Mouse (Mus musculus) G1E (cell line): ENCODE measurements around the gene Trak1. TPM values are rescaled to one million over a fixed set of nuclear protein-coding genes. Genes with fewer than 3 reads are reported as not detected.

ENCODE experiments used
- ATAC-seq: 2 replicates; pipeline ENCODE4 v1.8.0; 2016; ENCODE audit warnings: mild to moderate bottlenecking; ENCODE audit not compliant: insufficient number of reproducible peaks, poor library complexity, low FRiP score, severe bottlenecking; ENCODE audit errors: extremely low read depth
- DNase-seq: peaks from one replicate; pipeline ENCODE4 v3.0.0; 2012; ENCODE audit warnings: low spot score
- H3K27me3 ChIP-seq: 2 replicates; pipeline ENCODE4 v1.6.1; 2012; ENCODE audit warnings: mild to moderate bottlenecking, low read length, inconsistent platforms; ENCODE audit not compliant: insufficient read depth
- H3K36me3 ChIP-seq: replicated peaks from 2 replicates; pipeline ENCODE3; 2012; ENCODE audit warnings: mild to moderate bottlenecking, inconsistent platforms
- H3K4me1 ChIP-seq: 2 replicates; pipeline ENCODE4 v1.6.1; 2012; ENCODE audit warnings: low read depth, low read length, inconsistent platforms, mixed read lengths; ENCODE audit not compliant: insufficient read depth
- H3K4me3 ChIP-seq: 2 replicates; pipeline ENCODE4 v1.5.1; 2012; ENCODE audit warnings: low read depth, mild to moderate bottlenecking, inconsistent platforms, low read length, moderate library complexity, mixed read lengths
- H3K9me3 ChIP-seq: replicated peaks from 2 replicates; pipeline ENCODE4 v1.6.1; 2012; ENCODE audit warnings: inconsistent platforms
- CTCF ChIP-seq: IDR thresholded peaks from 2 replicates; pipeline ENCODE4 v1.5.1; 2012; ENCODE audit warnings: low read depth, low read length, inconsistent platforms, mixed read lengths
- GATA1 ChIP-seq: IDR thresholded peaks from 2 replicates; pipeline ENCODE4 v1.6.1; 2012; ENCODE audit warnings: borderline replicate concordance, low read length, inconsistent platforms, mixed read lengths
- GATA2 ChIP-seq: IDR thresholded peaks from 2 replicates; pipeline ENCODE4 v1.6.1; 2012; ENCODE audit warnings: low read depth, low read length, inconsistent platforms, borderline replicate concordance
- POLR2AphosphoS5 ChIP-seq: IDR thresholded peaks from 2 replicates; pipeline ENCODE4 v1.6.1; 2012; ENCODE audit warnings: low read depth, low read length, inconsistent platforms; ENCODE audit not compliant: insufficient replicate concordance
- TAL1 ChIP-seq: conservative IDR thresholded peaks from 2 replicates; pipeline ENCODE4 v1.6.1; 2012; ENCODE audit warnings: low read depth, low read length, inconsistent platforms, mixed read lengths
- polyA plus RNA-seq: library from polyadenylated mRNA; stranded (reverse); fragments of >175 nt; gene quantifications from 2 replicates; pipeline ENCODE4 v1.2.3, GENCODE M21; 2012
- total RNA-seq, 2 experiments: library from RNA; stranded (forward) in 1 of 2; stranded (reverse) in 1 of 2; fragments of 200-1000 nt in 1 of 2; fragments of >200 nt in 1 of 2; fragmentation: Nextera tagmentation in 1 of 2; gene quantifications; 2 replicates each; pipeline ENCODE4 v1.2.3; 2014 to 2017

Trak1 gene
- total and polyA plus RNA-seq, 3 experiments: 13.6 to 35.7 (median 21.3) TPM

DNA sequence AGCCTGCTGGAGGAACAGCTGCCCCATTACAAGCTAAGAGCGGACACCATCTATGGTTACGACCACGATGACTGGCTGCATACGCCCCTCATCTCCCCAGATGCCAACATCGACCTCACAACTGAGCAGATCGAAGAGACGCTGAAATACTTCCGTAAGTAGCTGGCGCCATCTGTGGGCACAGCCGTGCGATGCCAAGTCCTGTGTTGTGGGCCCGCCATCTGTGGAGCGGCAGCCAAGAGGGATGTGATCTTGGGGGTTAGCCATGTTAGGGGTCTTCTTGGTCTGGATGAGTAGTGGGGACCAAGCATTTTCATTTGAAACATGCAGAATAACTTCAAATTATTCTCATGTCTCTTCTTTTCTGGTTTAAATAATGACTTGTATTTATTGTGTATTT is 94.6 kb downstream of the Trak1 start:
- no peaks in the 10 kb centered on the region for H3K9me3 ChIP-seq
- no peak for ATAC-seq
- TF ChIP-seq CTCF (no peak), TAL1 (no peak), POLR2AphosphoS5 (no peak), GATA2 (no peak), GATA1 (no peak)
- peaks cover 12% of the 10 kb centered on the region for H3K4me1 ChIP-seq
- no peak overlapping the region for H3K4me3 ChIP-seq
- DNase-seq: no peak
- H3K27me3 ChIP-seq: no peaks in the 10 kb centered on the region
- peaks cover 70% of the 10 kb centered on the region for H3K36me3 ChIP-seq

DNA sequence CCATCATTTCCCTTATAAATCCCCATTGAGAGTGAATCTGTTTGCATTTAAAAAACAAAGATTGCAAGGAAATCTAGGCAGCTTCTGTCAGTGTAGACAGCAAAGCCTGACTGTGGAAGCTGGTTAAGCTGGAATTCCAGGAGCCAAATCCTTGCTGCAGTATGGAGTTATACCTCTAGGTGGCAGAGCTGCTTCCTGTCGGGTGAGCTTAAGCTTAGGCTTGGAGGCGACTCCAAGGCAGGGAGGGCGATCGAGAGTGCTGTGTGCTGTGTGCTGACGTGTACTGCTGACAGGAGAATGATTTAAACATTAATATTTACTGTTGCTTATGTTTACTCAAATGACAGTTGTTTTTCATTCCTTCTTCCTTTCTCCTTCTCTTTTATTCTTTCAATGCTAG is 95.1 kb downstream of the Trak1 start:
- Histone ChIP-seq H3K4me1 (peaks cover 12% of the 10 kb centered on the region), H3K36me3 (peaks cover 68% of the 10 kb centered on the region), H3K9me3 (no peaks in the 10 kb centered on the region), H3K27me3 (no peaks in the 10 kb centered on the region), H3K4me3 (no peak overlapping the region)
- peak; percentile 48; the same call in 1 of the 2 replicates for ATAC-seq
- TF ChIP-seq CTCF (peak; percentile 48; the same call in 1 of the 2 replicates), POLR2AphosphoS5 (no peak)
- peak; percentile 55 for DNase-seq

DNA sequence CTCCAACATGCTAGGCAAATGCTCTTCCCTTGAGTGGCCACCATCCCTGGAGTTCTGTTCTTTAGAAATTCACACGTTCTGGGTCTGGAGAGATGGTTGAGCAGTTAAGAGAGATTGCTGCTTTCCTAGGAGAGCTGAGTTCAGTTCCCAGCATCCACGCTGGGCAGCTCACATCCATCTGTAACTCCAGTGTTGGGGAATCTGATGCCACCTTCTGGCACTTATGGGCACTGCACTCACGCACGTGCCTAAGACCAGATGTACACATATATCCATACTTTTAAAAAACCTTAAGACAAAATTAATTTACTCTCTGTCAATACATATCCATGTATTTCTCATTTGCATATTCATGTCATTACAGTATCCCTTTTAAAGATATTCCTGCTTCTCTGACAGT is 95.8 kb downstream of the Trak1 start:
- Histone ChIP-seq H3K36me3 (peaks cover 65% of the 10 kb centered on the region), H3K4me3 (no peak overlapping the region), H3K9me3 (no peaks in the 10 kb centered on the region), H3K27me3 (no peaks in the 10 kb centered on the region), H3K4me1 (peaks cover 13% of the 10 kb centered on the region)
- no peak for ATAC-seq
- TF ChIP-seq POLR2AphosphoS5 (no peak), CTCF (peak; percentile 13; the same call in 1 of the 2 replicates)
- DNase-seq: no peak

DNA sequence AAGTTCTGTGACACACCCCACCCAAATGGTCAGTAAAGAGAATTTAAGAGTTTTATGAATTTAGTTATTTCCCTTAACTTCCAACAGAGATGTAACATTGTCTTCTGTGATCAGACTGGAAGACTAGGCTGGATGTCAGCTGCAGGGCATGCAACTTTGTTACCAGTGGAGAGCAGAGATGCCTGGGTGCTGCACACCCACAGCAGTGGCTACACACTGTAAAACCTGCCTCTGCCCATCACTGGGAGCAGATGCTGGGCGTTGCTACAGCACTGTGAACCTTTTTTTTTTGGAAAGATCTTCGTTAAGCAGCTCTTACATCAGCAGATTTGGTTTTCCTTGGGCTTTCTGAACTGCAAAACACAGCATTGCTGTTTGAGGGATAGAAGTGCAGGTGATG is 97.6 kb downstream of the Trak1 start:
- no peaks in the 10 kb centered on the region for H3K27me3 ChIP-seq
- TF ChIP-seq POLR2AphosphoS5 (no peak), CTCF (no peak), TAL1 (no peak), GATA2 (no peak), GATA1 (no peak)
- no peak overlapping the region for H3K4me3 ChIP-seq
- no peak for ATAC-seq
- peaks cover 4% of the 10 kb centered on the region for H3K4me1 ChIP-seq
- H3K36me3 ChIP-seq: peaks cover 69% of the 10 kb centered on the region
- no peak for DNase-seq
- H3K9me3 ChIP-seq: no peaks in the 10 kb centered on the region

DNA sequence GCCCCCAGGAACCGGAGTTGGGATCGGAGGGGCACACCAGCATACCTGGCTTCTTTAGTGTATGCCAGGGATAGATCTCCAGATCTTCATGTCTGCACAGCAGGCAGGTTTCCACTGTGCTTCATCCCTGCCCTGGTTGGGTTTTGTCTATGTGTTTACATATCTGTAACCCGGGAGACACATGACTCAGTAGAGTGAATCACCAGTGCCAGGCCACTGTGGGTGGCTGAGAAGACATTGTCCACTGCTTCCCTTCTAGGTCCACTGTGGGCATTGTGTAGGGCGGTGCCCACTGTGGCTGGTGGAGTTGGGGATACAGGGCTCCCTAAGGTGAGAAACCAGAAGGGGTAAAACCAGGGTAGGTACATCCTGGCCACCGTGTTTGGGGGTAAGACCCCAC is 98.5 kb downstream of the Trak1 start:
- peaks cover 75% of the 10 kb centered on the region for H3K36me3 ChIP-seq
- H3K4me3 ChIP-seq: no peak overlapping the region
- ATAC-seq: no peak
- no peak for DNase-seq
- TF ChIP-seq GATA1 (no peak), TAL1 (no peak), CTCF (no peak), GATA2 (no peak), POLR2AphosphoS5 (no peak)
- H3K9me3 ChIP-seq: no peaks in the 10 kb centered on the region
- peaks cover 2% of the 10 kb centered on the region; the same call in 1 of the 2 replicates for H3K4me1 ChIP-seq
- H3K27me3 ChIP-seq: no peaks in the 10 kb centered on the region

DNA sequence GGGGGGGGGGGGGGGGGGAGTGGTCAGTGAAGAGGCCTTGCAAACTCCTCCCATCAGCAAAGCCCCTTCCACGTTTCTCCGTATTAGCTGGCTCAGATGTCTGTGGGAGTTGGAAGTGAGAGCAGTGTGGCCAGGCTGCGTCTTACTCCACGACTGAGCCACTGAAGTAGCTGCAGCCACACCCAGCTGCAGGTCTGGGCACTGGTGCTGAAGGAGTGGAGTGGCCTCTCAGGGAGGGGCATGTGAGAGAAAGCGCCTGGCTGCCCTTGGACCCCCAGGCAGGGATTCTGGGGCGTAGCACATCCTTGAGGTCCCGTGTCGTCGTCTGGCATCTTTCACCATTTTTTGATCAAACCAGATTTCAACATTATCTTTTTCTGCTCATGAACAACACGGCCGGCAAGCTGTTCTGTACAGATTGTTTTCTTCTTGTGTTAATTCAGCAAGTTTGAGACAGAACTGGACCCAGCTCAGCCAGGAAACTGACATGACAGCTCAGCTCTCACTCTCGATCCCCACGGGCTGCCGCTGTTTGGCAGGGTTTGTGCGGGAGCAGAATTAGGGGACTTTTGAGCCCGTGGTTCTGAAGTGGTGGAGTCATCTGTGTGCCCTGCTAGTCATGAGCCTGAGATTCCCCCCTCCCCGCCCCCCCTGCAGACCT is 100.9 kb downstream of the Trak1 start:
- DNase-seq: no peak
- Histone ChIP-seq H3K4me1 (peaks cover 2% of the 10 kb centered on the region; the same call in 1 of the 2 replicates), H3K27me3 (no peaks in the 10 kb centered on the region), H3K9me3 (no peaks in the 10 kb centered on the region), H3K36me3 (peaks cover 75% of the 10 kb centered on the region), H3K4me3 (no peak overlapping the region)
- ATAC-seq: no peak
- no peak for TF ChIP-seq CTCF
- TF ChIP-seq POLR2AphosphoS5: no peak
- no peak for TF ChIP-seq GATA1
- TF ChIP-seq TAL1: no peak
- TF ChIP-seq GATA2: no peak

DNA sequence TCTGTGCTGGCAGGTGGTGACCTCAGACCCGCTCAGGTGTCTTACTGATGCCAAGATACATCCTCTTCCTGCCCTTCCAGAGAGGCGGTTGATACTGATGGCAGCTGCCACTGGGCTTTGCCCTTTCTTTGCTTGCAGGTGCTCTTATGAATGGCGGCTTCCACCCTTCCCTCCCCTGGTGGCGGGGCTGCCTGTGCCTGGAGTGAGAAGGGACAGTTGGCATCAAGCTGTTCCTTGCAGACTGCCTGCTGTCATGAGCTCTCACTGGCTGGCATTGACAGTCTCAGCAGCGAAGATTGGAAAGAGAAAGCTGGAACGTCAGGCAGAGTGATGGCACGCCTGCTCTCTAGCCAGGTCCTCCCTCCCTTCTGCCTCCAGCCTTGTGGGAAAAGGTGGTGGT is 101.5 kb downstream of the Trak1 start:
- Histone ChIP-seq H3K4me3 (no peak overlapping the region), H3K36me3 (peaks cover 80% of the 10 kb centered on the region), H3K4me1 (peaks cover 2% of the 10 kb centered on the region; the same call in 1 of the 2 replicates), H3K9me3 (no peaks in the 10 kb centered on the region), H3K27me3 (no peaks in the 10 kb centered on the region)
- ATAC-seq: no peak
- TF ChIP-seq GATA1: no peak
- no peak for TF ChIP-seq TAL1
- TF ChIP-seq POLR2AphosphoS5: no peak
- no peak for TF ChIP-seq CTCF
- TF ChIP-seq GATA2: no peak
- no peak for DNase-seq
